Mouse (Mus musculus) CH12.LX (cell line): Measurements from ENCODE around the gene Ank3. TPM values are rescaled to one million over a fixed set of nuclear protein-coding genes. Genes with fewer than 3 reads are reported as not detected.

Source experiments
- DNase-seq: peaks from one replicate; pipeline ENCODE4 v3.0.0-alpha.2; 2013; ENCODE audit errors: extremely low read depth
- H3K27ac ChIP-seq: 2 replicates; pipeline ENCODE4 v1.5.1; 2012; ENCODE audit warnings: low read depth, mild to moderate bottlenecking, control low read depth, moderate library complexity; ENCODE audit not compliant: insufficient read depth
- H3K27me3 ChIP-seq: replicated peaks from 2 replicates; pipeline ENCODE3; 2012; ENCODE audit warnings: inconsistent platforms
- H3K36me3 ChIP-seq, 2 experiments: replicated peaks in 1 of 2; 2 replicates each; pipeline versions ENCODE3 to v1.6.1; 2012; ENCODE audit warnings: inconsistent platforms in 1 of 2, low read length in 1 of 2, mild to moderate bottlenecking in 1 of 2, mixed read lengths in 1 of 2, moderate library complexity in 1 of 2; ENCODE audit not compliant: control insufficient read depth in 1 of 2, insufficient read depth in 1 of 2
- H3K4me1 ChIP-seq, 2 experiments: 2 replicates each; pipeline ENCODE4 v1.6.1; 2012; ENCODE audit warnings: inconsistent platforms in 1 of 2, moderate library complexity in 1 of 2; ENCODE audit not compliant: insufficient read depth in 2 of 2, control insufficient read depth in 1 of 2
- H3K4me2 ChIP-seq: 2 replicates; pipeline ENCODE4 v1.6.1; 2012; ENCODE audit warnings: low read depth, mild to moderate bottlenecking, control low read depth; ENCODE audit not compliant: poor library complexity, insufficient read depth, severe bottlenecking
- H3K4me3 ChIP-seq, 3 experiments: fragments of 150-350 bp in 1 of 3; sonication (generic) in 1 of 3; replicated peaks in 1 of 3; 2 replicates each; pipeline versions ENCODE3 to v1.5.1; 2011 to 2012; ENCODE audit warnings: low read depth in 2 of 3, low read length in 2 of 3, mild to moderate bottlenecking in 2 of 3, moderate library complexity in 2 of 3, control low read depth in 1 of 3, improper control_type of control experiment in 1 of 3, inconsistent platforms in 1 of 3, mixed read lengths in 1 of 3; ENCODE audit not compliant: poor library complexity in 1 of 3
- H3K79me2 ChIP-seq: replicated peaks from 2 replicates; pipeline ENCODE4 v1.6.1; 2012; ENCODE audit warnings: mild to moderate bottlenecking, moderate library complexity; ENCODE audit not compliant: control insufficient read depth, poor library complexity, insufficient read depth, severe bottlenecking; ENCODE audit errors: extremely low read depth
- H3K9ac ChIP-seq: 2 replicates; pipeline ENCODE4 v1.6.1; 2012; ENCODE audit warnings: low read depth, mild to moderate bottlenecking, control low read depth, moderate library complexity; ENCODE audit not compliant: insufficient read depth
- H3K9me3 ChIP-seq: replicated peaks from 2 replicates; pipeline ENCODE3; 2012; ENCODE audit warnings: low read length, inconsistent platforms, mixed read lengths
- CHD1 ChIP-seq: IDR thresholded peaks from 2 replicates; pipeline ENCODE4 v1.6.1; 2012; ENCODE audit warnings: low read depth, low read length, improper control_type of control experiment, inconsistent platforms
- CHD2 ChIP-seq: IDR thresholded peaks from 2 replicates; pipeline ENCODE4 v1.6.1; 2011; ENCODE audit warnings: low read length, improper control_type of control experiment
- CTCF ChIP-seq, 2 experiments: IDR thresholded peaks in 1 of 2; conservative IDR thresholded peaks in 1 of 2; 2 replicates each; pipeline ENCODE4 v1.5.1; 2011 to 2012; ENCODE audit warnings: low read depth in 2 of 2, low read length in 2 of 2, improper control_type of control experiment in 1 of 2, inconsistent platforms in 1 of 2, mild to moderate bottlenecking in 1 of 2, moderate library complexity in 1 of 2
- ETS1 ChIP-seq: conservative IDR thresholded peaks from 2 replicates; pipeline ENCODE4 v1.6.1; 2012; ENCODE audit warnings: low read depth, mild to moderate bottlenecking, inconsistent platforms, low read length, improper control_type of control experiment, moderate library complexity
- IRF4 ChIP-seq: IDR thresholded peaks from 2 replicates; pipeline ENCODE4 v1.6.1; 2014; ENCODE audit warnings: low read depth, mild to moderate bottlenecking, inconsistent platforms, low read length, improper control_type of control experiment
- JUND ChIP-seq: conservative IDR thresholded peaks from 2 replicates; pipeline ENCODE4 v1.6.1; 2011; ENCODE audit warnings: low read depth, low read length, improper control_type of control experiment
- KAT2A ChIP-seq: IDR thresholded peaks from 2 replicates; pipeline ENCODE4 v1.6.1; 2012; ENCODE audit warnings: low read length, improper control_type of control experiment, inconsistent platforms; ENCODE audit not compliant: insufficient replicate concordance
- MAFK ChIP-seq: IDR thresholded peaks from 2 replicates; pipeline ENCODE4 v1.6.1; 2011; ENCODE audit warnings: low read length, improper control_type of control experiment; ENCODE audit not compliant: insufficient replicate concordance
- MAX ChIP-seq: IDR thresholded peaks from 2 replicates; pipeline ENCODE4 v1.6.1; 2011; ENCODE audit warnings: low read length, improper control_type of control experiment
- MAZ ChIP-seq: IDR thresholded peaks from 2 replicates; pipeline ENCODE4 v1.6.1; 2012; ENCODE audit warnings: low read depth, mild to moderate bottlenecking, inconsistent platforms, low read length, improper control_type of control experiment, moderate library complexity
- MEF2A ChIP-seq: IDR thresholded peaks from 2 replicates; pipeline ENCODE4 v1.6.1; 2014; ENCODE audit warnings: low read depth, mild to moderate bottlenecking, inconsistent platforms, low read length, improper control_type of control experiment, borderline replicate concordance
- MXI1 ChIP-seq: IDR thresholded peaks from 2 replicates; pipeline ENCODE4 v1.6.1; 2011; ENCODE audit warnings: mild to moderate bottlenecking, low read depth, low read length, improper control_type of control experiment
- MYC ChIP-seq: IDR thresholded peaks from 2 replicates; pipeline ENCODE4 v1.6.1; 2011; ENCODE audit warnings: low read depth, mild to moderate bottlenecking, improper control_type of control experiment, low read length
- NELFE ChIP-seq: IDR thresholded peaks from 2 replicates; pipeline ENCODE4 v1.6.1; 2011; ENCODE audit warnings: low read depth, low read length, improper control_type of control experiment
- NRF1 ChIP-seq: IDR thresholded peaks from 2 replicates; pipeline ENCODE4 v1.6.1; 2014; ENCODE audit warnings: low read depth, mild to moderate bottlenecking, inconsistent platforms, low read length, improper control_type of control experiment, moderate library complexity
- RAD21 ChIP-seq: IDR thresholded peaks from 2 replicates; pipeline ENCODE4 v1.6.1; 2011; ENCODE audit warnings: low read depth, mild to moderate bottlenecking, low read length, improper control_type of control experiment, moderate library complexity
- TBP ChIP-seq: conservative IDR thresholded peaks from 2 replicates; pipeline ENCODE4 v1.6.1; 2011; ENCODE audit warnings: low read depth, low read length, improper control_type of control experiment
- TCF12 ChIP-seq: IDR thresholded peaks from 2 replicates; pipeline ENCODE4 v1.6.1; 2014; ENCODE audit warnings: low read depth, mild to moderate bottlenecking, inconsistent platforms, low read length, improper control_type of control experiment
- USF1 ChIP-seq: IDR thresholded peaks from 2 replicates; pipeline ENCODE4 v1.6.1; 2014; ENCODE audit warnings: low read depth, mild to moderate bottlenecking, inconsistent platforms, low read length, improper control_type of control experiment
- USF2 ChIP-seq: conservative IDR thresholded peaks from 2 replicates; pipeline ENCODE4 v1.6.1; 2011; ENCODE audit warnings: low read depth, low read length, improper control_type of control experiment
- ZC3H11A ChIP-seq: IDR thresholded peaks from 2 replicates; pipeline ENCODE4 v1.6.1; 2012; ENCODE audit warnings: low read depth, mild to moderate bottlenecking, inconsistent platforms, low read length, improper control_type of control experiment
- ZKSCAN1 ChIP-seq: IDR thresholded peaks from 2 replicates; pipeline ENCODE4 v1.6.1; 2012; ENCODE audit warnings: low read depth, inconsistent platforms, low read length, improper control_type of control experiment, borderline replicate concordance
- ZNF384 ChIP-seq: IDR thresholded peaks from 2 replicates; pipeline ENCODE4 v1.6.1; 2012; ENCODE audit warnings: low read depth, low read length, improper control_type of control experiment, inconsistent platforms
- dilution Hi-C: fragments of 300-500 bp; cut with MboI; formaldehyde crosslinking; loops from 2 replicates; pipeline ENCODE4 v1.14.3; 2020; ENCODE audit warnings: low sequenced_read_pairs; ENCODE audit not compliant: extremely low pct_unique_long_range_greater_than_20kb, extremely low pct_ligation_motif_present
- in situ Hi-C: fragments of 300-500 bp; cut with MboI; formaldehyde crosslinking; loops from 3 replicates; pipeline ENCODE4 v1.14.3; 2019; ENCODE audit warnings: low sequenced_read_pairs, low pct_ligation_motif_present, low pct_unique_long_range_greater_than_20kb, mixed read lengths
- polyA plus RNA-seq: library from polyadenylated mRNA; unstranded; fragments of >175 nt; gene quantifications from 2 replicates; pipeline ENCODE4 v1.2.1, GENCODE M21; 2012; ENCODE audit warnings: low read depth; ENCODE audit not compliant: insufficient read length
- total RNA-seq, 2 experiments: library from RNA; depleted of rRNA; stranded (reverse); fragments of 300-350 nt in 1 of 2; fragments of >200 nt in 1 of 2; gene quantifications; 2 replicates each; pipeline ENCODE4 v1.2.3; 2012 to 2014

Gene Ank3
- total and polyA plus RNA-seq, 3 experiments = 4.7 to 8.3 (median 6.2) TPM

DNA sequence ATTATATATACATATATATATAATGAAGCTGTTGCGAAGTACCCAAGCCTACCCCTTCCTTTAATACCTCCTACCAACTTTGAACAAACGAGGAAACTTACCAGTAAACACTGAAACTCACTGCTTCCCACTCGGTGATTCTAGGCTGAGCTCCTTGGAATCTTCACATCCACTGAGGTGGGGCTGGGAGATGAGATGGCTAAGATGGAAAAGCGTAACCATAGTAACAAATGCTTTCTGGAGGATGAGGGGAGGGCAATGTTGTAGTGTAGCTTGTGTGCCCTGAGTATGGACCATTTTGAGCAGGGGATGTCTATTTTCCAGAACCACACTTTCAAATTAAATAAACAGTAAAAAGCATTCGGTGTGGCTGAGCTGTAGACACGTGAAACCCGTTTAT lies 364.4 kb downstream of the Ank3 start:
- Histone ChIP-seq H3K4me1 (no peaks in the 10 kb centered on the region), H3K79me2 (no peaks in the 10 kb centered on the region), H3K4me2 (no peak overlapping the region), H3K9ac (no peak overlapping the region), H3K27ac (no peak overlapping the region), H3K27me3 (no peaks in the 10 kb centered on the region), H3K36me3 (peaks cover 0 to 1% of the 10 kb centered on the region in 2 experiments), H3K4me3 (no peak overlapping the region), H3K9me3 (no peaks in the 10 kb centered on the region)
- no peak for TF ChIP-seq MAZ
- TF ChIP-seq TBP = no peak
- no peak for TF ChIP-seq CHD2
- TF ChIP-seq RAD21 = no peak
- TF ChIP-seq ZKSCAN1 = no peak
- TF ChIP-seq TCF12 = no peak
- TF ChIP-seq CHD1 = no peak
- TF ChIP-seq CTCF (conservative IDR thresholded peaks at IDR 0.05 in 1 of 2, IDR thresholded peaks at IDR 0.05 in 1 of 2; ENCODE audit: low read depth in 2 of 2, low read length in 2 of 2) = no peak
- TF ChIP-seq NRF1 = no peak
- no peak for TF ChIP-seq KAT2A
- no peak for TF ChIP-seq MEF2A
- in situ Hi-C loops (no loop called here), dilution Hi-C loops (no loop called here)
- no peak for DNase-seq

GRCm38 (mm10) chr10:69764402-69764801 lies 365.8 kb downstream of the Ank3 start:
- H3K27ac ChIP-seq = no peak overlapping the region
- TF ChIP-seq MAX = no peak
- no peak for TF ChIP-seq USF2
- no peak for TF ChIP-seq TCF12
- TF ChIP-seq MEF2A = no peak
- TF ChIP-seq ZNF384 = no peak
- no peak for TF ChIP-seq IRF4
- no peak for TF ChIP-seq USF1
- TF ChIP-seq ZC3H11A = no peak
- no peak for TF ChIP-seq ZKSCAN1
- TF ChIP-seq JUND = no peak
- TF ChIP-seq MXI1 = no peak
- no peak for TF ChIP-seq ETS1
- no peak for TF ChIP-seq MAFK
- no peak for TF ChIP-seq NELFE
- no peak for TF ChIP-seq MYC
- H3K9me3 ChIP-seq = no peaks in the 10 kb centered on the region
- no peaks in the 10 kb centered on the region for H3K27me3 ChIP-seq
- H3K4me2 ChIP-seq = no peak overlapping the region
- in situ Hi-C loops = no loop called here
- no peak overlapping the region for H3K9ac ChIP-seq
- H3K4me1 ChIP-seq = peaks cover 0 to 6% of the 10 kb centered on the region in 2 experiments; a peak in 2 of 4 replicates
- no peaks in the 10 kb centered on the region for H3K79me2 ChIP-seq
- no peak for DNase-seq
- dilution Hi-C loops = no loop called here
- peaks cover 0 to 1% of the 10 kb centered on the region in 2 experiments for H3K36me3 ChIP-seq
- no peak overlapping the region for H3K4me3 ChIP-seq
